Mouse (Mus musculus) adrenal gland, adult (tissue): ENCODE results near the gene Polr3b.
A peak's percentile ranks its signal among the peaks of the same experiment; 100 is the strongest.

Experiments used
- DNase-seq, 2 experiments: peaks; one replicate each; pipeline ENCODE4 v3.0.0; 2022 to 2023; ENCODE audit warnings: low spot score in 1 of 2; ENCODE audit not compliant: inconsistent age in 2 of 2

Polr3b gene

DNA sequence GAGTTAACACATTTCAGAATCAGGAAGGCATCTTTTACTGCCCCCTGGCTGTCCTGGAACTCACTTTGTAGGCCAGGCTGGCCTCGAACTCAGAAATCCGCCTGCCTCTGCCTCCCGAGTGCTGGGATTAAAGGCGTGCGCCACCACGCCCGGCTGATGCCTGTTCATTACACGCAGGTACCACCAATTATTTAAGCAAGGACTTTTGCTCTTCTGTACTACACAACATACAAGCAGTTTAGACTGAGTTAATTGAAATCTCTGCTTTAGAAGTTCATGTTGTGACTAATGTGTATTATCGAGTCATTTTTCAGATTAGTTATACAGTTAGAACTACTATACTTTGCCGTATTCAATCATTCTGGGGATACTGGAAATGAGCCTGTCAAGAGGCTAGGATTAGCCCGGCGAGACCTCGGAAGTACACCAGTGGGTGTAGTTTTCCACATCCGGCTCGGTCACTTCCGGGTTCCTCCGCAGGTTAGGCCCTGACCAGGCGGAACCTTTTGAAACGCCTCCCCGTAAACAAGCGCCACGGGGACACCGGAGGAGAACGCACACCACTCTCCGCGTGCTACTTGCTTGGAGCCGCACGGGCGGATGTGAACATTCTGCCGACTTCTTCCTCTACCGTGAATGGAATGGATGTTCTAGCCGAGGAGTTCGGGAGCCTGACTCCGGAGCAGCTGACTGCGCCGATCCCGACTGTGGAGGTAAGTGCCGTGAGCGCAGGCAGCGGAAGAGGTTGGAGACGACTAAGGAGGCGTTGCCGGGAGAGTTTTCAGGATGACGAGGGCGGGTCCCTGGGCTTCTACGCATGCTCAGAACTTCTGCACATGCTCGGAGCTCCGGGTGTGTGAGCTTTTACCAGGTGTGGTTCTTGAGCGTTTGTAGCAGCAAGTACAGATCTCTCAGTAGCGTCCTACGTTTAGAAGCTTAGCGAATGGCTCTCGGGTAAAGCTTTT, at the start of gene Polr3b:
Gene Polr3b (plus strand): TSS at position 467 of the 965 bp plus-strand sequence.
- peak; percentile 96 to 99 for DNase-seq

DNA sequence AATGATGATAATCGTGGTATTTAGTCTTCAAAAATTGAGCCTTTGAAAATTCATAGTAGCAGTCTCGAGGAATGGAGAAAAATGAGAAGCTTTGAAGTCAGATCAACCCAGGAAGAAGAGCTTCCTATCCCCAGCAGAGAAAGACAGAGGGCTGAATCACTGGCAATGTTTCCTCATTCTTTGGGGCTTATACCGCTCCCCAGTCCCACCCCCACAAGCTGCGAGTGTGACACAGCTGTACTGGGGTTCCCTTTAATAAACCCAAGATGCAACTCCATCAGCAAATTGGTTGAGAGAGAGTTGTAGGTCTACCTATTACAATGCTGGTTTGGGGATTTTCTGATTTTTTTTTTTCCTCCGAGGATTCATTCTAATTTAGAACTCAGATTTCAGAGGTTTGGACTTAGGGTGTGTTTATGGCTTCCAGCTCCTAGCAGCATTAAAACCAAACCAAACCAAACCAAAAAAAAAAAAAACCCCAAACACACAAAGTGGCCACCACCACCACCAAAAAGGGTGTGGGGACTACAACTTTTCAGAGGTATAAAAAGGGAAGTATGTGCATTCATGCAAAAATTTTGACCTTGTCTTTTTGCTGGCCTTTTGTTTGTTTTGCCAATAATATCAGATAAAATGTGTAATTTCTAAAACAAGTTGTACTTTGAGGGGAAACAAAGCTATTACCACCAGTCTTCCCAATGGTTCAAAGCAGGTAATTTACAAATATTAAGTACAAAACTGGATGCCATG, 48.2 kb upstream of the Polr3b start:
- DNase-seq = no peak

DNA sequence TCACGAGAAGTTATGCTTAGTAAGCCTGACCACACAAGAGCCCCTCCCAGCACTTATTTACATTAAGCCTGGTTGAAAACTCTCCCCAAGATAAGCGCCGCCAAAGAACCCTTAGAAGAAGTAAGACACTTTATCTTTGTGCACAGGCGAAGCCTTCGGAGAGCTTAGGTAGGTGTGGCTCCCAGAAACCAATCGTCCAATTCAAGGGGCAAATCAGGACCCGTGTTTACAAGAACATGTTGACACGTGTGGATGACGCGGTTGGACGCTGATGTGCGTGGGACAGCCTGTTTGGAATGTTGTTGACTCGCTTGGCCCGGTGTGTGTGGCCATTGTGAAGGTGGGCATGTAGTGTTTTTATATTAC, 46.1 kb upstream of the Polr3b start:
- DNase-seq = no peak

DNA sequence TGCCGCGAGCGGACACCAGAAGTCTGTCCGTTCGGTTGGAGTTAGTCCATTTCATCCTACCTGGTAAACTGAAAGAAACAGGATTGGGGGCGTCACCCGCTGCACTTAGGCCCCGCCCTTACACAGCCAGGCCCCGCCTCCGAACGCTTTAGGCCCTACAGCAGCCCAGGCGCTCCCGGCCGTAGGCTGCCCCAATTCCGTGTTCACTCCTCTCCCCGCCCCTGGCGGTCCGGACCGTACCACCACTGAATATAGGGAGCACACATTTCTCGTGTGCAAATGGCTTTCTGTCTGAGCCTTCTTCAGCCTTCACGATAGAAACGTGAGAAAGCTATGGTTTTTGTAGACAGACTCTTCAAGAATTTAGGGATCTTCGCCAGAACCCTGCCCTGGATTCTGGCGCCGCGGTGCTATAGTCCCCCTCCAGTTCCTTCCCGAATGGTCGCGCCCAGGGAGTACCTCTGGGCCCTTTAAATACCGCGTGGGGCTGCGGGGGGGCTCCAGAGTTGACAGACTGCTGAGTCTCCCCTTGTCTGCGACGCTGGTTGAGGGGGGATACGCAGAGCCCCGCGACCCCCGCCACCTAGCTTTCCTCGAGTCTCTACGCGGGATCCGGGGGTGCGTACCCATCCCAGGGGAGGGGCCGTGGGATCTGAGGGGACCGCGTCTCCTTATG, 45.6 kb upstream of the Polr3b start, which contains the start of gene Tcp11l2:
Gene Tcp11l2 (plus strand): TSS at position 232 of the 676 bp plus-strand sequence.
- peak; percentile 95 to 98 for DNase-seq

DNA sequence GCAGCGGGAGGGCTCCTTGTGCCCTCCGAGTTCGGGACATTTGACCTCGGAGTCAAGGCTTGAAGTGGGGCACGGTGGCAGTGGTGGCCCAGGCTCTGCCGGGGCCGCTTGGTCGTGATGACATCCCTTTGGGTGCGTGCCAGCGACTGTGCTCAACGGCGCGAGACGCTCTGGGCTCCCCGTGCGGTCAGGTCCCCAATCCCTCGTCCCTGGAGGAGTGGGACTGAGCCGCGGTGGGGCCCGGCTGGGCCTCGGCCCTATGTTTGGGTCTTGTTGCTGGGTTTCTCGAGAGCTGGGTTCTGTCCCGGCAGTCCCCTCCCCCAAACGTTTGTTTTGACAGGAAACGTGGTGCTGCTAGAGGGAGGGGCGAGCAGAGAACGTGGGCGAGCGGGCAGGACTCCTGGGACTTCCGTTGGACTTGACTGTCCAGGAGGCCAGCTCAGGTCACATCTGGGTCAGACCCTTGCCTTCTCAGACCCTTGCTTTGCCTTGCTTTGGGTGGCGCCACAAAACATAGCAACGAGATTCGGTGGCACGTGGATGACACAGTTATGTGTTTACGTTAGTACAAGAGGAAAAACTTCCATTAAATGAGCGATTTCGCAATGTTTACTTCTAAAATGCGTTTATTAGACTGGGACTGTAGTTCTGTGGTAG, 44.9 kb upstream of the Polr3b start:
- peak; percentile 87 to 96 for DNase-seq

DNA sequence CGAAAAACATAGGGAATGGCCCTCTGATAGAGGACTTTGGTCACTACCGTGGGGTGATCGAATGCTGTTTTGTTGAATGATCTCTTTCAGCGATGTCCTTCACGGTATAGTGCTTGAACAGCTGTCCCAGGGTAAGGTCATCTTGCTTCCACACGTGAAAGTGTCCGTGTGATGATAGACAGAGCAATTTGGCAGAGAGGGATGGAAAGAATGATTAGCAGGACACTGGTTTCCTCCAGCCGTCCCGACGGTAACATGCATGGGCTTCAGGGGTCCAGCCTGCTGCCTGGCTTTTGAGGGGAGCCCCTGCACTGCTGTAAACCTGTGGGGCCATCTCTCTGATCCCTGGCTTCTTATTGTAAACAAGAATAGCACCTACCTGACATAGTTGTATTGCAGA, 43.4 kb upstream of the Polr3b start:
- peak in 1 of 2 experiments; percentile 37 for DNase-seq

DNA sequence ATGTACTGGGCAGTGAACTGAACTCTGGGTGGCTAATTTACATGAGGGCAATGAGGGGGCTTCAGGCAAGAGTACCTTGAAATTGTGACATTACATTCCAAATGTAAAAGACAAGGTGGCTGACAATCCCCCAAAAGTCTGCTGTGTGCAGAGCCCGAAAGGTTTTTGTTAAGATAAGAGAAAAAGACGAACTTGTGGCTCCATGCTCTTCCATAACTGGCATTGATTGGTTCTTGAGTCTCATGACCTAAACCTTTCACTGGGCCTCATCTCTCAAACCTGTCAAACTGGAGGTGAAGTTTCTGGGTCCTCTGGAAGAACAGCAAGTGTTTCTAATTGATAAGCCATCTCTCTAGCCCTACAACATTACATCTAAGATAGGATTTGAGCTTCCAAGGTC, 42.6 kb upstream of the Polr3b start:
- no peak for DNase-seq

DNA sequence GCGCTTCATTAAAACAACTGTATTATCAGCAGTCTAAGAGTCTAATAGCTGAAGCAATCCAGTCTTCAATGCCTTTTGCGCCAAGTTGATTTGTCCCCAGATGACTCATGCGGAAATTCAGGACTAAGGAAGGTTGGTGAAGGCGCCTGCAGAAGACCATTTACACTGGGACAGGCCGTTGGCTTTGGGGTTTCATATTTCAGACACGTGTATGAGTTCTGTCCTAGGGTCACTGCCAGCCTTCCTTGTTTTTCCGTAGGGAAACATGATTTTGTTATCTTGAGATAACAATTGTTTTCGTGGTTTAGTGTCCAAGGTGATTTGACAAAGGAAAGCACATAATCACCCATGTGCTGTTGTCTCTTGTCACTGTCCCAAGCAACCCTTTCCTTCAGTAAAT, 40.9 kb upstream of the Polr3b start:
- DNase-seq = peak in 1 of 2 experiments; percentile 71

DNA sequence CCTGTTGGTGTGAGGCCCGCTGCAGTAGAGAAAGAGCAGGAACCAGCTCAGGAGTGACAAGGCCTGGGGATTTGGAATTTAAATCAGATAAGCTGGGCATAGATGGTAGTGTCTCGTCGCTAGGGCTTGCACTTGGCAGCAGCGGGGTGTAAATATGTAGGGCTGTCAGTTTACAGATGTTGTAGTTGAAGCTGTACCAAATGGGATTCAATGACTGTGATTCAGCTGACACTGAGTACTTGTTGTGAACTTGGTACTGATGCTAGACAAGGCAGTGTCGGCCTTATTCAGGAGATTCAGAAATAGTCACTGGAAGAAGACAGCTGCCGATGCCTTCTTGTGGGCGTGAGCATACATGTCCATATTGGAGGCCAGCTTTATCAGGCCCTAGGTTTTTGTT, 39.9 kb upstream of the Polr3b start:
- no peak for DNase-seq

DNA sequence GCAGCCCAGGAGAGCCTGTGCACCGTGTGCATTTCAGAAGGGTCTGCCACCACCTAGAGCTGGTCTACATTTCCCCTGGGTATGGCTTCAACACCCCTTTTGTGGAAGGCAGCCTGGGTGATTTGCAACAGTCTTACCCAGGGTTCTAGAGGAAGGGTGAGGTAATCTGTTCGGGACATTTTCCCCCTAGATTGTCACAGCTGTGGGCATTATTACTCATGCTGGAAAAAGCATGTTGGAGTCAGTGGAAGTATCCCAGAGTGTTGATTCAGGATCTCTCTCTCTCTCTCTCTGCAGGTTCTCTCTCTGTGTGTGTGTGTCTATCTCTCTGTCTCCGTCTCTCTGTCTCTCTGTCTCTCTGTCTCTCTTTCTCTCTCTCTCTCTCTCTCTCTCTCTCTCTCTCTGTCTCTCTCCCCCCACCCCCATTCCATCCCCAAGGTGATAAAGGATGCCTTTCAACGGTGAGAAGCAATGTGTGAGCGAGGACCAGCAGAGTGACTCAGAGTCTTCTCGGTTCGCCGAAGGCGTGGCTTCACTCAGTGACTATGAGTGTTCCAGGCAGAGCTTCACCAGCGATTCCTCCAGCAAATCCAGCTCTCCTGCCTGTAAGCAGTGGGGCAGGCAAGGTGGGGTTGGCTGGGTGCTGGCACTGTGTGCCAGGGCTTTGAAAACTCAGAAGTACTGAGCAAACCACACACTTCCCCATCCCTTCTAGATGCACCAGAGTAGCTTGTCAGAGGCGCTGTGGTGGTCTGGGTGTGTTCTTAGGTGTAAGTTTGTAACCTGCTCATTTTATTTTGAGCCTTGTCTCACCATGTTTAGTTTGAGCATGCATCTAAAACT, 37.4 kb upstream of the Polr3b start:
- no peak for DNase-seq

DNA sequence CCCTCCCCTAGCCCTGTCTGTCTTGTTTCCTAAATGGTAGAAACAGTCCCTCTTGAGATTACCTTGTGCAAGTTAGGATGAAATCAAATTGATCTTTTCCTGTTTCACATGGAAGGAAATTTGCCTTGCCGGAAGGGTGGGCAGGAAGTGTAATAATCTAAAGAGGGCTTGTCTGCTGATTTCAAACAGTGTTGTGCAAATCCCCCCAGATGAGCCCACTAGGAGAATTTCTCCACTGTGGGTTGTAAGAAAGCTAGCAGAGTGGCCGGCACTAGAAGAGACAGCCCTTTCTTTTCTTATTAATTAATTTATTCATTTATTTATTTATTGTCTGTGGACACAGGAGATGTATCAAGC, 36.8 kb upstream of the Polr3b start:
- no peak for DNase-seq

DNA sequence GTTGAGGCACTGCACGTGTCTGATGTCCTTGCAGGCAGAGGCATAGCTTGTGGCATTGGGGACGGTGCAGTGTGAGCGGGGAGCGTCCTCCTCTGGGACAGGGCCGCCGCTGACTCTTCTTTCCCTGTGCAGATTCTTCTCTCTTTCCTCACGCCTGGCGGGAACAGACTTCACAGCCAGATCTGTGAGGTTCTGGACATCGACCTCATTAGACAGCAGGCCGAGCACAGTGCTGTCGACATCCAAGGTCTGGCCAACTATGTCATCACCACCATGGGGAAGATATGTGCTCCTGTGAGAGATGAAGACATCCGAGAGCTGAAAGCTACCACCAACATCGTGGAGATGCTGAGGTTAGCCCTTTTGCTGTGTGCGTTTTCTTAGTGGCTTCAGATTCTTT, 31.1 kb upstream of the Polr3b start:
- peak; percentile 62 to 88 for DNase-seq

DNA sequence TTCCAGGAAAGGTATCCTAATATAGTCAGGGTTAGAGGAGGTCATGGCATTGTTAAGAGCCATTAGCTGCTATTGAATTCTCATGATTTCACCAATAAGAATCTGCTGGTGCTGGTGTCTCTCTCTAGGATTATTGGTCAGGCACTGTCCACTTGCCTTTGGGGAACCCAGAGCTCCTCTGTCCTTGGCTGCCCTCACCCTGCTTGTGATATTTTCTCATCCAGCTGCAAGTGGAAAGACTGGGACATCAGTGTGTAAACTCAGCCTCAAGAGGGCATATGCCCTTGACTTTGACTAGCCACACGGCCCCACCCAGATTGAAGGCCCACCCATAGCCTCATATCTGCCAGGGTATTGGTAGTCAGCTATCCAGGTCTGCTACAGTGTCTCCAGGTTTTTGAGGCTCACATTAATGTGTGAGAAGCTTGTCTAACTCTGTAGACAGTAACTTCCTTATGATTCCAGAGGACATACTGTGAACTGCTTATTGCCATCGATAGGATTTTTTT, 30.4 kb upstream of the Polr3b start:
- DNase-seq = no peak

DNA sequence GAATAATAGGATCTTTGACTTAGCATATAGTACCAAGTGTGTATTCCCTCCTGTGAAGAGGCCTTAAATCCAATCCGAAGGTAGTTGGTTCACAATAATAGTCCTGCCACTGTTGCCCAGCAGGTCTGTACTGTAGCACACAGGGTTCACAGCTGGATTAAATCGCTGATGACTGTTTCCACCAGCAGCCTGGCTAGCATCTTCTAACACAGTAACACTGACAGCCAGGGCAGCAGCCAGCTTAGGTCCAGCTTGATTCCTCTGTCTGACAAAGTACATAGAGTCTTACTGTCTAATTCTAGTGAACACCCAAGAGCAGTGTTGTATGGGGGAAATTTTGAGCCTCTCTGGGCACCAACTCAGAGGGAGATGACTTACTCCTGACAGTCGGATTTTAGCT, 29.3 kb upstream of the Polr3b start:
- DNase-seq = no peak

DNA sequence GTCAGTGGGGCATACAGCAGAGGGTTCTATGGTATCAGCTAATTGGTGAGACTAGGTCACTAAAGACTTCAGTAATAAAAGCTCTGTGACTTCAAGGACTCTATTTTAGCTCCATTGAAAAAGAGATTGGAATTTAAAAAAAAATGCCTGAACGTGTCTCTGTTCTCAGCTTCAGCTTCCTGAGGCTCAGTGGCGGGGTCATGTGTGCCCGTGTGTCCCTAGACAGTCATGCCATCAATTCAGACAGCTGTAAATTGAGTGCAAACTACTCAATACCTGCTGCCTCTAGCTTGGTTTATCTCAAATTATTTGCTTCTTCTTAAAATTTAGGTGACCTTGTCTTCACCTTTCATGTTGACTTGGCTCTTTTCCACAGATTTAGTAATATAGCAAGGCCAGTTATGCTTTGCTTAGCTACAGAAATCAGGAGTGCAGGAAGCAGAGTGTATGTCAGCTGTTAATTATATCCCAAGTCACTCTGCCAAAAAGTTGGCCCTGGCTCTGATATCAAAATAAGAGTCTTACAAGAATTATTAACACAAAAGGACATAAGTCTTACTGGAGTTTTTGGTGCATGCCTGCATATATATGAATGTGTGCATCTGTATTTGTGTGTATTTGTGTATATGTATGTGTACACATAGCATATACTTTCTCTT, 24.8 kb upstream of the Polr3b start:
- peak in 1 of 2 experiments; percentile 89 for DNase-seq

DNA sequence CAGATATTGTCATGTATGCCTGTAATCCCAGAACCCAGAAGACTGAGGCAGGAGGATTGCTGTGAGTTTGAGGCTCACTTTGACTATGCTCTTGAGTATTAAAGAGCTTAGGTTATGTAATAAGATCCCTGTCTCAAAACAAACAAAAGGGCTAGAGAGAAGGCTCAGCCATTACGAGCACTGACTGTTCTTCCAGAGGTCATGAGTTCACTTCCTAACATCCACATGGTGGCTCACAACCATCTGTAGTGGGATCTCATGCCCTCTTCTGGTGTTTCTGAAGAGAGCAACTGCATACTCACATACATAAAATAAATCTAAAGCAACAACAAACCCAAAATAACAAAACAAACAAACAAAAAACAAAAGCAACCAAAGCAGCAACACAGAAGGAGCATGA, 23.9 kb upstream of the Polr3b start:
- DNase-seq = no peak

DNA sequence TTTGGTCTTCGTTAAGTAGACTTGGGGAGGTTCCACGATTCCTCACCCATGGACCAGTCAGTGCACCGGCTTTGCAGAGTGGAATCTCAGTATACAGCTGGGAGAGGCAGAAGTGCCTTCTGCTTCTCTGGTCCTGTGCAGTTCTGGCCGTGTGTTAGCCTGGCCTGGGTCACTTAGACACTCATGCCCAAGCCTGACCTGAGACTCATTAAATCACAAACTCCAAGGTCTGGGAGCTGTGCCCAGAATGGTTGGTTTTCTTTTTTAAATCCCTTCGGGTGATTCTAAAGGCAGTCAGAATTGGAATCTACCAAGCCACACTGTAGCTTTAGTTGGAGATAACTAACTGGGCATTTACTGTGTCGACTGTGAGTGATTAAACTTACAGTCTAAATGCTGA, 22.0 kb upstream of the Polr3b start:
- peak; percentile 77 to 91 for DNase-seq

DNA sequence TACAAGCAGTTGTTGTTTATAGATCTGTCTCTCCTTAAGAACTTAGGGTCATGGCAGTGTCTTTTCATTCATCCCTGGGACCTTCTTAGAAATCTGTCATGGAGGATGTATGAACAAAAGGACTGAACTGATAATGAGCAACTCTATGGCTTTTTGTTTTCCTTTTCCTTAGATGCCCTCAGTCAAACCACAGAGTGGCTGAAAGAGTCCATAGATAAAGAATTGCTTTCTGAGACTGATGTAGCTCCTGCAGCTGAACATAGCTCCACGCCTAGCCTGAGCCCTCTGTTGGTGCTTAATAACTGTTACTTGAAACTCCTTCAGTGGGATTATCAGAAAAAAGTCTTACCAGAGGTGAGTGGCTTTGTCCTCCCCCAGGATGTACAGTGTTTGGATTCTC, 17.8 kb upstream of the Polr3b start:
- no peak for DNase-seq

DNA sequence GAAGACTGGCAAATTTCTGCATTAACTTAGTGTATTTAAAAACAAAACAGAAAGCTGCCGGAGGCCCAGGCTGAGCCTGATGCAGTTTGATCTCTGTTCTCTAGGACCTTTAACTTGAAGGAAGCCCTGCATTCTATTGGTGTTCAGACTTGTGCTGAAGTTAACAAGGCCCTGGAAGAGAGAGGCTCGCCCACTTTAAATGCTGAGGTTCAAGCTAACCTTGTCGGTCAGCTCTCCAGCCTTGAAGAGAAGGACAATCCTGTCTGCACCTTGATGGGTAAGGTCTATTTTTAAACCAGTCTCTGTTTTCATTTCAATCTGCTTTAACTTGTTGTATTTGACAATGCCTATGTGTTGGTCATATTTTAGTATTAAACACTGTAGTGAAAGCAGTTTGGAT, 13.7 kb upstream of the Polr3b start:
- DNase-seq = peak in 1 of 2 experiments; percentile 71
